Comparison of ENCODE assay signal across 25 mouse cellular contexts in the genomic region with DNA sequence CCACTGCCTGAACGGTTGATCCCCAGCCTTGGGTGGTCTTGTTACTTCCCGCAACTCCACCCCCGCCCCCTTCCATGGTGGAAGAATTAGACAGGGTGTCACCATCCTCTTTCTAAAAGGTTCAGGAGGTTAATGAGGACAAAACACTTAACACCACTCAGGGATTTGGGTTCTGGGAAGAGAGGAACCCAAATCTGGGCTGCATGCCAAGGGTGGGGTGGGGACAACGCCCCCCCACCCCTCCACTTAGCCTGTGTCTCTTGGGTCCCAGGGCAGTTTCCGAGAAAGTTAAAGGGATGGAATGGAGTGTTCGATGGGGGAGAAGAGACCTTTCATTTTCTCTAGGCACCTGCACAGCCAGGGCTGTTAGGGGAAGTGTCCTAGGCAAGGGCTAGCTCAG. TPM values are rescaled to one million over a fixed set of nuclear protein-coding genes. Genes with fewer than 3 reads are reported as not detected.
"Had no signal": no experiment of that assay in that cellular context is flagged by ENCODE, and none has a peak within 500 bp of the region (broad histone marks: within the 10 kb centered on the region; RNA-seq: fewer than 3 reads in every experiment).

No protein-coding gene starts in this region.

- ATAC-seq: intestine, embryonic 16.5 days; liver, postnatal 0 days; lung, postnatal 0 days; midbrain, embryonic 13.5 days; midbrain, embryonic 16.5 days had no signal

- DNase-seq: kidney, adult 18-20 months; kidney, adult 9 months; kidney, postnatal 14 days; kidney, postnatal 4 days; layer of hippocampus, adult 9-11 months; liver, postnatal 0 days; lung, embryonic 14.5 days; right cerebral cortex, postnatal 4 days; thymus, adult 18-20 months; thymus, postnatal 36 days had no signal

- H3K27ac ChIP-seq: limb, embryonic 15.5 days; liver, embryonic 14.5 days; macrophage; midbrain, embryonic 10.5 days; midbrain, embryonic 13.5 days; stomach, postnatal 0 days had no signal

- H3K36me3 ChIP-seq: limb, embryonic 15.5 days; midbrain, embryonic 10.5 days; midbrain, embryonic 13.5 days had no signal

- H3K27me3 ChIP-seq: limb, embryonic 15.5 days; midbrain, embryonic 13.5 days had no signal

- H3K4me3 ChIP-seq: limb, embryonic 15.5 days; megakaryocyte, embryonic 14.5 days; midbrain, embryonic 10.5 days; midbrain, embryonic 13.5 days had no signal

- H3K4me1 ChIP-seq: midbrain, embryonic 10.5 days; midbrain, embryonic 13.5 days had no signal

RNA-seq across cellular contexts. Expression of gene Upk3bl, which starts 18.8 kb away (rescaled TPM):
- total RNA-seq: layer of hippocampus, postnatal 25 days; left cerebral cortex, postnatal 25 days had no signal
- polyA plus RNA-seq: liver, postnatal 0 days; macrophage; midbrain, embryonic 13.5 days; midbrain, embryonic 16.5 days; neural tube, embryonic 14.5 days had no signal

RNA-seq across cellular contexts. Expression of gene Upk3b, which starts 34.8 kb away (rescaled TPM):
- total RNA-seq: layer of hippocampus, adult 18-20 months; layer of hippocampus, postnatal 25 days; left cerebral cortex, adult 18-20 months; left cerebral cortex, postnatal 25 days had no signal
- polyA plus RNA-seq: macrophage; midbrain, embryonic 10.5 days; midbrain, embryonic 13.5 days; neural tube, embryonic 14.5 days had no signal
